Mouse (Mus musculus): Measurements from ENCODE around the gene Cyp2j13.

DNA sequence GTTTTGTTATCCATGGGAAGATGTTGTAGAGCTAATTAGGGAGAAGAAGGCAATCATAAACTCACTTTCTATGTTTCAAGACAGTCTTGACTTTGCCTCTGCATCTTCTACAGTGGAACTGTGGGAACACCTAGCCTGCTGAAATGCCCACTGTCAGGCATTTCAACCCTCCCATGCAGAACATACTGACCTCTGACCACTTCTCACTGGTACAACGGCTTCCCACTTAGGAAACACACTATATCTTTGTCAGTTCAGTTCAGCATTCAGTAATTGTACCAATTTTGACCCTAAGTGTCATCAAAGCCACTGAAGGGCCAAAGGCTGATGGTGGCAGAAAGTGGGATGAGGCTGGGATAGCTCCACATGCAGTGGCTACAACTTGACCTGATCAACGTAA lies 15.3 kb downstream of the Cyp2j13 start:
- no peak for TF ChIP-seq CTCF (IDR thresholded peaks at IDR 0.05; ENCODE audit: low read depth, low read length)
- no peak for TF ChIP-seq POLR2A (IDR thresholded peaks at IDR 0.05; ENCODE audit: extremely low read depth, insufficient read depth, low read length)
